ENCODE assay signal across 33 mouse cellular contexts in genomic region chr5:134546790-134547189, GRCm38 (mm10). TPM values are rescaled to one million over a fixed set of nuclear protein-coding genes. Genes with fewer than 3 reads are reported as not detected.
DNase-seq lines count a peak whose midpoint lies in the region; ATAC-seq lines count a peak whose summit lies in the region.
"Had no signal": no experiment of that assay in that cellular context is flagged by ENCODE, and none has a peak within 500 bp of the region (broad histone marks: within the 10 kb centered on the region; RNA-seq: fewer than 3 reads in every experiment).

No protein-coding gene starts in this region.

- no peaks in the 10 kb centered on the region for H3K27me3 ChIP-seq in hindbrain, embryonic 13.5 days
- no peaks in the 10 kb centered on the region for H3K27me3 ChIP-seq in hindbrain, embryonic 14.5 days (ENCODE audit: control insufficient read depth, insufficient read depth, low read length)
- H3K27me3 ChIP-seq in neural tube, embryonic 13.5 days = no peaks in the 10 kb centered on the region
- H3K27me3 ChIP-seq in neural tube, embryonic 15.5 days (replicated peaks) = no peaks in the 10 kb centered on the region
- H3K27me3 ChIP-seq: embryonic facial prominence, embryonic 12.5 days; hindbrain, embryonic 12.5 days; kidney, embryonic 15.5 days; limb, embryonic 15.5 days; midbrain, embryonic 15.5 days had no signal

- peak; percentile 44 to 60 for DNase-seq in cerebellum, postnatal 10 days
- DNase-seq in cerebellum, postnatal 4 days (ENCODE audit: low spot score in 2 of 2) = no peak
- no peak for DNase-seq in hindbrain, embryonic 14.5 days (ENCODE audit: low spot score)
- no peak for DNase-seq in neural tube, embryonic 10.5 days (ENCODE audit: extremely low spot score, low spot score)
- DNase-seq in urinary bladder, postnatal 4 days (ENCODE audit: low spot score in 2 of 2) = no peak
- DNase-seq: adrenal gland, postnatal 14 days; cerebellum, adult 9-11 months; embryo, embryonic 11 days; gastrocnemius, postnatal 10 days; heart, adult 18-20 months; heart, postnatal 36 days; kidney, adult 18-20 months; kidney, postnatal 25 days; lung, adult 2 months; lung, postnatal 10 days; spleen, adult 18-20 months; thymus, postnatal 25 days had no signal

- H3K4me2 ChIP-seq in hindbrain, embryonic 13.5 days = no peak overlapping the region
- no peak overlapping the region for H3K4me2 ChIP-seq in hindbrain, embryonic 14.5 days (replicated peaks)
- H3K4me2 ChIP-seq in neural tube, embryonic 13.5 days = no peak overlapping the region
- H3K4me2 ChIP-seq in neural tube, embryonic 15.5 days = peak overlapping the region; percentile 11; the same call in 1 of the 2 replicates
- H3K4me2 ChIP-seq: embryonic facial prominence, embryonic 12.5 days; heart, embryonic 11.5 days; hindbrain, embryonic 12.5 days; kidney, embryonic 15.5 days; limb, embryonic 15.5 days had no signal

- no peak overlapping the region for H3K4me3 ChIP-seq in hindbrain, embryonic 13.5 days
- H3K4me3 ChIP-seq in hindbrain, embryonic 14.5 days (replicated peaks; ENCODE audit: low read length) = no peak overlapping the region
- H3K4me3 ChIP-seq in neural tube, embryonic 13.5 days = no peak overlapping the region
- no peak overlapping the region for H3K4me3 ChIP-seq in neural tube, embryonic 15.5 days (replicated peaks)
- H3K4me3 ChIP-seq: embryonic facial prominence, embryonic 12.5 days; forebrain, embryonic 10.5 days; hindbrain, embryonic 12.5 days; kidney, embryonic 15.5 days; limb, embryonic 10.5 days; limb, embryonic 15.5 days; midbrain, embryonic 15.5 days had no signal

- no peak overlapping the region for H3K27ac ChIP-seq in hindbrain, embryonic 13.5 days
- no peak overlapping the region for H3K27ac ChIP-seq in hindbrain, embryonic 14.5 days
- no peak overlapping the region for H3K27ac ChIP-seq in neural tube, embryonic 13.5 days (replicated peaks)
- 0 out of 2 replicates have a peak overlapping the region, but pooled peaks have one; percentile 18 for H3K27ac ChIP-seq in neural tube, embryonic 15.5 days (replicated peaks)
- H3K27ac ChIP-seq: embryonic facial prominence, embryonic 12.5 days; forebrain, embryonic 10.5 days; hindbrain, embryonic 12.5 days; kidney, embryonic 15.5 days; limb, embryonic 10.5 days; limb, embryonic 15.5 days; liver, embryonic 14.5 days; macrophage; midbrain, embryonic 15.5 days had no signal

- WGBS in hindbrain, embryonic 13.5 days = 80% methylated on average over 7 of the region's 7 CpGs
- 77% methylated on average over 7 of the region's 7 CpGs for WGBS in hindbrain, embryonic 14.5 days
- WGBS in neural tube, embryonic 13.5 days = 84% methylated on average over 7 of the region's 7 CpGs
- 81% methylated on average over 7 of the region's 7 CpGs for WGBS in neural tube, embryonic 15.5 days

- peaks cover 5% of the 10 kb centered on the region for H3K36me3 ChIP-seq in hindbrain, embryonic 13.5 days
- H3K36me3 ChIP-seq in hindbrain, embryonic 14.5 days (replicated peaks; ENCODE audit: control insufficient read depth, insufficient read depth) = peaks cover 10% of the 10 kb centered on the region; the same call in 1 of the 2 replicates
- peaks cover 14% of the 10 kb centered on the region for H3K36me3 ChIP-seq in neural tube, embryonic 13.5 days
- H3K36me3 ChIP-seq in neural tube, embryonic 15.5 days = 0 out of 2 replicates have a peak, but pooled peaks cover 4% of the 10 kb centered on the region
- H3K36me3 ChIP-seq: hindbrain, embryonic 12.5 days; kidney, embryonic 15.5 days; limb, embryonic 15.5 days; midbrain, embryonic 15.5 days had no signal

- no peaks in the 10 kb centered on the region for H3K9me3 ChIP-seq in hindbrain, embryonic 13.5 days
- no peaks in the 10 kb centered on the region for H3K9me3 ChIP-seq in hindbrain, embryonic 14.5 days (ENCODE audit: control insufficient read depth, low read length)
- H3K9me3 ChIP-seq in neural tube, embryonic 13.5 days = no peaks in the 10 kb centered on the region
- no peaks in the 10 kb centered on the region for H3K9me3 ChIP-seq in neural tube, embryonic 15.5 days (replicated peaks)
- H3K9me3 ChIP-seq: embryonic facial prominence, embryonic 12.5 days; forebrain, embryonic 10.5 days; hindbrain, embryonic 12.5 days; kidney, embryonic 15.5 days; limb, embryonic 10.5 days; limb, embryonic 15.5 days; midbrain, embryonic 15.5 days had no signal

- no peak for ATAC-seq in hindbrain, embryonic 13.5 days (ENCODE audit: low FRiP score)
- ATAC-seq in hindbrain, embryonic 14.5 days (ENCODE audit: low FRiP score) = no peak
- ATAC-seq in neural tube, embryonic 13.5 days (ENCODE audit: low read depth) = no peak
- no peak for ATAC-seq in neural tube, embryonic 15.5 days (ENCODE audit: low FRiP score)
- ATAC-seq: forebrain, embryonic 16.5 days; midbrain, embryonic 15.5 days had no signal

- H3K9ac ChIP-seq in hindbrain, embryonic 13.5 days = 0 out of 2 replicates have a peak overlapping the region, but pooled peaks have one; percentile 35
- H3K9ac ChIP-seq in hindbrain, embryonic 14.5 days = no peak overlapping the region
- peak overlapping the region; percentile 41; the same call in 1 of the 2 replicates for H3K9ac ChIP-seq in neural tube, embryonic 13.5 days
- H3K9ac ChIP-seq in neural tube, embryonic 15.5 days (replicated peaks) = peak overlapping the region; percentile 20; the same call in 1 of the 2 replicates
- H3K9ac ChIP-seq: embryonic facial prominence, embryonic 12.5 days; hindbrain, embryonic 12.5 days; kidney, embryonic 15.5 days; limb, embryonic 15.5 days; liver, embryonic 14.5 days; midbrain, embryonic 15.5 days had no signal

- peaks cover 79% of the 10 kb centered on the region for H3K4me1 ChIP-seq in hindbrain, embryonic 13.5 days (replicated peaks)
- peaks cover 57% of the 10 kb centered on the region for H3K4me1 ChIP-seq in hindbrain, embryonic 14.5 days (replicated peaks; ENCODE audit: control insufficient read depth, insufficient read depth, low read length)
- H3K4me1 ChIP-seq in neural tube, embryonic 13.5 days (replicated peaks) = peaks cover 80% of the 10 kb centered on the region
- peaks cover 76% of the 10 kb centered on the region for H3K4me1 ChIP-seq in neural tube, embryonic 15.5 days

RNA-seq across cellular contexts. Expression of gene Clip2, which starts 5.4 kb away (rescaled TPM):
- polyA plus RNA-seq in hindbrain, embryonic 13.5 days (2015; fragmentation: Nextera tagmentation; extraction: Ambion mirVana) = 14.4 and 15.1 TPM in 2 replicates
- polyA plus RNA-seq in hindbrain, embryonic 14.5 days (2014; fragmentation: Nextera tagmentation; extraction: Ambion mirVana) = 16.3 and 16.8 TPM in 2 replicates
- polyA plus RNA-seq in neural tube, embryonic 13.5 days (2015; fragmentation: Nextera tagmentation; extraction: Ambion mirVana) = 11.9 and 12.6 TPM in 2 replicates
- polyA plus RNA-seq in neural tube, embryonic 15.5 days (2015; fragmentation: Nextera tagmentation; extraction: Ambion mirVana) = 10.4 and 12.1 TPM in 2 replicates

RNA-seq across cellular contexts. Expression of gene Syna, which starts 13.2 kb away (rescaled TPM):
- polyA plus RNA-seq in hindbrain, embryonic 13.5 days (2015; fragmentation: Nextera tagmentation; extraction: Ambion mirVana) = 0.42 and 0.43 TPM in 2 replicates
- 0.25 and 0.39 TPM in 2 replicates for polyA plus RNA-seq in hindbrain, embryonic 14.5 days (2014; fragmentation: Nextera tagmentation; extraction: Ambion mirVana)
- 0.31 and 0.85 TPM in 2 replicates for polyA plus RNA-seq in neural tube, embryonic 13.5 days (2015; fragmentation: Nextera tagmentation; extraction: Ambion mirVana)
- polyA plus RNA-seq in neural tube, embryonic 15.5 days (2015; fragmentation: Nextera tagmentation; extraction: Ambion mirVana) = 0.51 and 0.63 TPM in 2 replicates
- polyA plus RNA-seq: forebrain, embryonic 10.5 days; heart, embryonic 11.5 days; heart, embryonic 16.5 days; liver, embryonic 14.5 days; macrophage; neural tube, embryonic 11.5 days had no signal

RNA-seq across cellular contexts. Expression of gene Rfc2, which starts 34.4 kb away (rescaled TPM):
- polyA plus RNA-seq in hindbrain, embryonic 13.5 days (2015; fragmentation: Nextera tagmentation; extraction: Ambion mirVana) = 192 and 194 TPM in 2 replicates
- 174 and 178 TPM in 2 replicates for polyA plus RNA-seq in hindbrain, embryonic 14.5 days (2014; fragmentation: Nextera tagmentation; extraction: Ambion mirVana)
- 184 and 214 TPM in 2 replicates for polyA plus RNA-seq in neural tube, embryonic 13.5 days (2015; fragmentation: Nextera tagmentation; extraction: Ambion mirVana)
- polyA plus RNA-seq in neural tube, embryonic 15.5 days (2015; fragmentation: Nextera tagmentation; extraction: Ambion mirVana) = 185 and 216 TPM in 2 replicates

Comparison
In these comparisons a context has a peak if more than half of its experiments do, and no peak if none do; other contexts are left out.
1. DNase-seq: peak in cerebellum, postnatal 10 days (2 of 2); none in cerebellum, postnatal 4 days (0 of 2), hindbrain, embryonic 14.5 days (single experiment), neural tube, embryonic 10.5 days (single experiment) and urinary bladder, postnatal 4 days (0 of 2).